8 mouse cellular contexts compared by ENCODE assay signal in genomic region chr13:53356105-53356996, GRCm38 (mm10). TPM values are rescaled to one million over a fixed set of nuclear protein-coding genes. Genes with fewer than 3 reads are reported as not detected.
DNase-seq lines count a peak whose midpoint lies in the region; ATAC-seq and TF ChIP-seq lines count a peak whose summit lies in the region.

No protein-coding gene starts in this region.

- no peaks in the 10 kb centered on the region for H3K27me3 ChIP-seq in intestine, postnatal 0 days (replicated peaks; ENCODE audit: control insufficient read depth, insufficient read depth, low read length)
- no peaks in the 10 kb centered on the region for H3K27me3 ChIP-seq in limb, embryonic 10.5 days (ENCODE audit: low read depth, poor library complexity, severe bottlenecking)

- no peak overlapping the region for H3K4me3 ChIP-seq in ES-E14 (ENCODE audit: insufficient read depth in 1 of 2, low read depth in 1 of 2, low read length in 2 of 2, poor library complexity in 1 of 2, severe bottlenecking in 1 of 2)
- no peak overlapping the region for H3K4me3 ChIP-seq in intestine, postnatal 0 days (ENCODE audit: low read depth, low read length)
- no peak overlapping the region for H3K4me3 ChIP-seq in limb, embryonic 10.5 days

- peak; percentile 95 for ATAC-seq in frontal cortex, adult (ENCODE audit: low TSS enrichment)
- peak; percentile 47; the same call in 1 of the 2 replicates for ATAC-seq in intestine, postnatal 0 days

- peaks cover 30% of the 10 kb centered on the region for H3K36me3 ChIP-seq in ES-E14 (ENCODE audit: control insufficient read depth, insufficient read depth, low read length, poor library complexity, severe bottlenecking)
- H3K36me3 ChIP-seq in intestine, postnatal 0 days (ENCODE audit: control insufficient read depth, insufficient read depth), result peaks cover 78% of the 10 kb centered on the region
- peaks cover 95% of the 10 kb centered on the region for H3K36me3 ChIP-seq in limb, embryonic 10.5 days

- DNase-seq in 3T3-L1 (ENCODE audit: low read depth, low spot score) (peak; percentile 74), ES-E14 (ENCODE audit: low read depth, low spot score) (peak; percentile 44)
- peak; percentile 41 to 51 for DNase-seq in cerebellum, adult 18-20 months
- DNase-seq in limb, embryonic 10.5 days (ENCODE audit: low spot score), result peak; percentile 53
- peak; percentile 7 to 27 for DNase-seq in natural killer cell, adult 2 months (ENCODE audit: low spot score in 2 of 2)
- peak; percentile 25 for DNase-seq in yolk sac, embryonic 10.5 days (ENCODE audit: low spot score)

- TF ChIP-seq CTCF in intestine, postnatal 0 days (IDR thresholded peaks at IDR 0.05; ENCODE audit: low read depth), result peak; percentile 97

- H3K4me2 ChIP-seq in intestine, postnatal 0 days (replicated peaks; ENCODE audit: low read depth), result no peak overlapping the region

- in situ Hi-C loops in ES-E14 (cut with MboI; ENCODE audit: low sequenced_read_pairs in 2 of 2, unreplicated experiment in 2 of 2), result no loop called here

- WGBS in intestine, postnatal 0 days, result 53% methylated on average over 8 of the region's 8 CpGs
- WGBS in limb, embryonic 10.5 days, result 62% methylated on average over 8 of the region's 8 CpGs

- H3K9ac ChIP-seq in ES-E14 (ENCODE audit: insufficient read depth, low read depth, low read length, poor library complexity, severe bottlenecking), result no peak overlapping the region
- no peak overlapping the region for H3K9ac ChIP-seq in intestine, postnatal 0 days (ENCODE audit: low read depth, low read length)

- H3K27ac ChIP-seq in ES-E14 (ENCODE audit: insufficient read depth, low read depth, low read length, poor library complexity, severe bottlenecking), result no peak overlapping the region
- no peak overlapping the region for H3K27ac ChIP-seq in intestine, postnatal 0 days (ENCODE audit: low read depth, low read length)
- no peak overlapping the region for H3K27ac ChIP-seq in limb, embryonic 10.5 days

- no peaks in the 10 kb centered on the region for H3K9me3 ChIP-seq in ES-E14 (ENCODE audit: control insufficient read depth, insufficient read depth, low read depth, low read length)
- no peaks in the 10 kb centered on the region for H3K9me3 ChIP-seq in intestine, postnatal 0 days (ENCODE audit: control insufficient read depth)
- no peaks in the 10 kb centered on the region for H3K9me3 ChIP-seq in limb, embryonic 10.5 days (replicated peaks)

- no peaks in the 10 kb centered on the region for H3K4me1 ChIP-seq in ES-E14 (ENCODE audit: control insufficient read depth in 2 of 2, insufficient read depth in 2 of 2, low read length in 2 of 2, poor library complexity in 1 of 2)
- H3K4me1 ChIP-seq in intestine, postnatal 0 days (replicated peaks; ENCODE audit: control insufficient read depth, insufficient read depth, low read length), result no peaks in the 10 kb centered on the region
- no peaks in the 10 kb centered on the region for H3K4me1 ChIP-seq in limb, embryonic 10.5 days

TF ChIP-seq in ES-E14, 5 proteins besides CTCF, POLR2A, EP300 and RAD21:
- TF ChIP-seq MAFK (IDR thresholded peaks at IDR 0.05; ENCODE audit: insufficient read depth, low read depth, low read length) (no peak), ZC3H11A (IDR thresholded peaks at IDR 0.05; ENCODE audit: borderline replicate concordance, low read depth, low read length) (peak; percentile 79), CHD2 (IDR thresholded peaks at IDR 0.05; ENCODE audit: low read depth, low read length) (no peak)

RNA-seq across cellular contexts. Expression of gene Sptlc1, which starts 20.8 kb away (rescaled TPM):
- total RNA-seq in ES-E14 (2012; rRNA removed), result 78.9 and 90.8 TPM in 2 replicates
- 27.1 and 27.2 TPM in 2 replicates for polyA plus RNA-seq in intestine, postnatal 0 days (2015; fragmentation: Nextera tagmentation; extraction: Ambion mirVana)
- polyA plus RNA-seq in limb, embryonic 10.5 days (2016; fragmentation: Nextera tagmentation; extraction: Ambion mirVana), result 32.2 and 34.6 TPM in 2 replicates

Comparison
In these comparisons a context has a peak if more than half of its experiments do, and no peak if none do; other contexts are left out.
1. DNase-seq: peak in every context shown above with its lines; median percentile 74 in 3T3-L1; 53 in limb, embryonic 10.5 days; 46 in cerebellum, adult 18-20 months; 44 in ES-E14; 25 in yolk sac, embryonic 10.5 days; 17 in natural killer cell, adult 2 months.